In genomic region chr11:71003611-71004315, GRCm38 (mm10) we compare ENCODE assay signal across 7 mouse cellular contexts. TPM values are rescaled to one million over a fixed set of nuclear protein-coding genes. Genes with fewer than 3 reads are reported as not detected.
DNase-seq lines count a peak whose midpoint lies in the region; ATAC-seq and TF ChIP-seq lines count a peak whose summit lies in the region.

No protein-coding gene starts in this region.

- H3K4me3 ChIP-seq in spleen, adult 2 months (ENCODE audit: extremely low read depth, insufficient read depth, insufficient read length) = peak overlapping the region; percentile 81
- H3K4me3 ChIP-seq in liver, embryonic 11.5 days (ENCODE audit: low read depth, low read length) = peak overlapping the region; percentile 91

- ATAC-seq in liver, embryonic 11.5 days (replicated peaks; ENCODE audit: low FRiP score) = peak; percentile 79

- peaks cover 11% of the 10 kb centered on the region for H3K36me3 ChIP-seq in spleen, adult 2 months (ENCODE audit: control insufficient read depth, insufficient read depth, low read length)
- peaks cover 11% of the 10 kb centered on the region for H3K36me3 ChIP-seq in liver, embryonic 11.5 days (ENCODE audit: control insufficient read depth, insufficient read depth, low read length)

- H3K4me2 ChIP-seq in liver, embryonic 11.5 days = peak overlapping the region; percentile 94

- DNase-seq in spleen, adult 2 months (ENCODE audit: low read depth in 1 of 2, low spot score in 2 of 2) = no peak
- no peak for DNase-seq in spleen, adult 18-20 months
- DNase-seq in c-Kit-positive CD71-negative TER-119-negative erythroid progenitor cells, embryonic 14.5 days (ENCODE audit: low read depth) = peak; percentile 45
- peak; percentile 35 for DNase-seq in gastrocnemius, postnatal 10 days
- DNase-seq in liver, embryonic 11.5 days (ENCODE audit: low spot score) = no peak
- peak; percentile 43 for DNase-seq in skeletal muscle tissue, adult 2 months (ENCODE audit: low read depth, low spot score)
- no peak for DNase-seq in cerebellum, adult 9-11 months

- TF ChIP-seq POLR2A in spleen, adult 2 months (IDR thresholded peaks at IDR 0.05; ENCODE audit: low read depth, low read length) = no peak

- peak overlapping the region; percentile 37 for H3K27ac ChIP-seq in spleen, adult 2 months (ENCODE audit: insufficient read depth, low read length)
- peak overlapping the region; percentile 74 for H3K27ac ChIP-seq in liver, embryonic 11.5 days (ENCODE audit: low read depth, low read length)

- H3K4me1 ChIP-seq in spleen, adult 2 months (ENCODE audit: control insufficient read depth, insufficient read depth, insufficient read length) = no peaks in the 10 kb centered on the region; the same call in none of the 2 replicates
- peaks cover 11% of the 10 kb centered on the region for H3K4me1 ChIP-seq in liver, embryonic 11.5 days (replicated peaks; ENCODE audit: control insufficient read depth, insufficient read depth, low read length)

- H3K9me3 ChIP-seq in liver, embryonic 11.5 days (ENCODE audit: control insufficient read depth, low read length) = no peaks in the 10 kb centered on the region

- H3K9ac ChIP-seq in liver, embryonic 11.5 days (ENCODE audit: low read depth, low read length) = peak overlapping the region; percentile 78

- no peaks in the 10 kb centered on the region for H3K27me3 ChIP-seq in spleen, adult 2 months (ENCODE audit: control insufficient read depth, insufficient read depth, low read length)
- H3K27me3 ChIP-seq in liver, embryonic 11.5 days (replicated peaks; ENCODE audit: control insufficient read depth, insufficient read depth, low read length) = no peaks in the 10 kb centered on the region

- under 1% methylated on average over 49 of the region's 49 CpGs for WGBS in spleen, adult 2 months
- under 1% methylated on average over 49 of the region's 49 CpGs for WGBS in liver, embryonic 11.5 days

- TF ChIP-seq CTCF in spleen, adult 2 months (IDR thresholded peaks at IDR 0.05; ENCODE audit: extremely low read depth, insufficient read depth, insufficient read length, insufficient replicate concordance) = no peak

RNA-seq across cellular contexts. Expression of gene Dhx33, which starts 0.5 kb away (rescaled TPM):
- 20.3 and 24.6 TPM in 2 replicates for polyA plus RNA-seq in spleen, adult 2 months (2012; rRNA removed)
- total RNA-seq in gastrocnemius, postnatal 10 days (2021) = 10 to 100 TPM; 10.7 to 13.3 TPM
- 24.2 and 26.6 TPM in 2 replicates for polyA plus RNA-seq in liver, embryonic 11.5 days (2014; fragmentation: Nextera tagmentation; extraction: Ambion mirVana)

RNA-seq across cellular contexts. Expression of gene Mis12, which starts 15.6 kb away (rescaled TPM):
- polyA plus RNA-seq in spleen, adult 2 months (2012; rRNA removed) = 2.6 and 2.9 TPM in 2 replicates
- 1 to 10 TPM; 5.4 to 8.2 TPM for total RNA-seq in gastrocnemius, postnatal 10 days (2021)
- 31.3 and 31.9 TPM in 2 replicates for polyA plus RNA-seq in liver, embryonic 11.5 days (2014; fragmentation: Nextera tagmentation; extraction: Ambion mirVana)

RNA-seq across cellular contexts. Expression of gene Derl2, which starts 15.9 kb away (rescaled TPM):
- 4.2 and 5.2 TPM in 2 replicates for polyA plus RNA-seq in spleen, adult 2 months (2012; rRNA removed)
- 10 to 100 TPM; 15.2 to 17.4 TPM for total RNA-seq in gastrocnemius, postnatal 10 days (2021)
- 49.5 and 51.6 TPM in 2 replicates for polyA plus RNA-seq in liver, embryonic 11.5 days (2014; fragmentation: Nextera tagmentation; extraction: Ambion mirVana)

RNA-seq across cellular contexts. Expression of gene C1qbp, which starts 20.9 kb away (rescaled TPM):
- 71.3 and 160 TPM in 2 replicates for polyA plus RNA-seq in spleen, adult 2 months (2012; rRNA removed)
- 100 to 1,000 TPM; 158 to 183 TPM for total RNA-seq in gastrocnemius, postnatal 10 days (2021)
- 568 and 569 TPM in 2 replicates for polyA plus RNA-seq in liver, embryonic 11.5 days (2014; fragmentation: Nextera tagmentation; extraction: Ambion mirVana)

RNA-seq across cellular contexts. Expression of gene 6330403K07Rik, which starts 29.6 kb away (rescaled TPM):
- 0.26 and 0.40 TPM in 2 replicates for polyA plus RNA-seq in spleen, adult 2 months (2012; rRNA removed)
- 1 to 10 TPM; 4.0 to 5.5 TPM for total RNA-seq in gastrocnemius, postnatal 10 days (2021)
- polyA plus RNA-seq in liver, embryonic 11.5 days (2014; fragmentation: Nextera tagmentation; extraction: Ambion mirVana) = 16.3 and 20.6 TPM in 2 replicates

Comparison
In these comparisons a context has a peak if more than half of its experiments do, and no peak if none do; other contexts are left out.
1. DNase-seq: peak in c-Kit-positive CD71-negative TER-119-negative erythroid progenitor cells, embryonic 14.5 days (single experiment), gastrocnemius, postnatal 10 days (single experiment) and skeletal muscle tissue, adult 2 months (single experiment); none in spleen, adult 2 months (0 of 2), spleen, adult 18-20 months (0 of 2), liver, embryonic 11.5 days (single experiment) and cerebellum, adult 9-11 months (single experiment).